Mouse (Mus musculus) cerebellum, adult 2 months (tissue): ENCODE data around the gene Galk1.

Source experiments
- CTCF ChIP-seq: fragments of 200-500 bp; IDR thresholded peaks from 2 replicates; pipeline ENCODE4 v1.5.1; 2011; ENCODE audit warnings: low read depth, mild to moderate bottlenecking, control low read depth, low read length, moderate library complexity, borderline replicate concordance; ENCODE audit not compliant: insufficient read depth
- POLR2A ChIP-seq: fragments of 200-500 bp; IDR thresholded peaks from 2 replicates; pipeline ENCODE4 v1.6.1; 2011; ENCODE audit warnings: low read length, control low read depth, borderline replicate concordance; ENCODE audit not compliant: insufficient read depth

DNA sequence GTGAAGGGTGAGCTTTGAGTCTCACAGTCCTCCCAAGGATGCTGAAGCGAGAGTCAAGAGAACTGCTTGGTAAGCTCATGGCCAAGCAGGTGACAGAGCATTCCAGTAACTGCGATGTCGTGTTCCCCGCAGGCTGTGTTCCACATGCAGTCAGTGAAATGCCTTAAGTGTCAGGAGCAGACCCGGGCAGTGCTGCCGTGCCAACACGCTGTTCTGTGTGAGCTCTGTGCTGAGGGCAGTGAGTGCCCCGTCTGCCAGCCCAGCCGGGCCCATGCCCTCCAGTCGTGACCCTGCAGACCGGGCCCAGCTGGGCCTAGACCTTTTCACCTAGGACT is 47.1 kb upstream of the Galk1 start:
- TF ChIP-seq POLR2A = no peak
- no peak for TF ChIP-seq CTCF
